Mouse (Mus musculus) limb, embryonic 12.5 days (tissue): ENCODE measurements around the gene Grm6. TPM values are rescaled to one million over a fixed set of nuclear protein-coding genes. Genes with fewer than 3 reads are reported as not detected.

Experiments
- ATAC-seq: fragments of 200-750 bp; cut with Nextera tagmentation; 2 replicates; pipeline ENCODE4 v1.8.0; 2017; ENCODE audit warnings: low read depth, moderate TSS enrichment; ENCODE audit not compliant: insufficient number of reproducible peaks, insufficient read depth, low FRiP score, low TSS enrichment
- H3K27ac ChIP-seq: fragments of 300-500 bp; sonication (generic); 2 replicates; pipeline ENCODE4 v1.5.1; 2016; ENCODE audit warnings: mild to moderate bottlenecking, moderate library complexity
- H3K27me3 ChIP-seq: fragments of 300-500 bp; sonication (generic); 2 replicates; pipeline ENCODE4 v1.6.1; 2016; ENCODE audit warnings: mild to moderate bottlenecking, moderate library complexity
- H3K36me3 ChIP-seq: fragments of 300-500 bp; sonication (generic); 2 replicates; pipeline ENCODE4 v1.6.1; 2016; ENCODE audit warnings: mild to moderate bottlenecking, moderate library complexity
- H3K4me1 ChIP-seq: fragments of 300-500 bp; sonication (generic); replicated peaks from 2 replicates; pipeline ENCODE4 v1.6.1; 2016
- H3K4me2 ChIP-seq: fragments of 300-500 bp; sonication (generic); 2 replicates; pipeline ENCODE4 v1.6.1; 2016; ENCODE audit warnings: mild to moderate bottlenecking, moderate library complexity
- H3K4me3 ChIP-seq: fragments of 300-500 bp; sonication (generic); replicated peaks from 2 replicates; pipeline ENCODE4 v1.5.1; 2016; ENCODE audit warnings: mild to moderate bottlenecking
- H3K9ac ChIP-seq: fragments of 300-500 bp; sonication (generic); replicated peaks from 2 replicates; pipeline ENCODE4 v1.6.1; 2016; ENCODE audit warnings: mild to moderate bottlenecking, moderate library complexity
- H3K9me3 ChIP-seq: fragments of 300-500 bp; sonication (generic); 2 replicates; pipeline ENCODE4 v1.6.1; 2016; ENCODE audit warnings: mild to moderate bottlenecking, moderate library complexity
- WGBS: fragments of 180-500 bp; shearing (Covaris S2); methylation state at CpG from one replicate; pipeline ENCODE4 v1.1.7; 2016; 5-methylcytosine and 5-hydroxymethylcytosine counted together
- polyA plus RNA-seq: library from polyadenylated mRNA; unstranded; fragments of >200 nt; fragmentation: Nextera tagmentation; extraction: Ambion mirVana; gene quantifications from 2 replicates; pipeline ENCODE4 v1.2.1, GENCODE M21; 2016

Gene Grm6
- polyA plus RNA-seq, 1 experiment from 2014 or later = 0.05 TPM

DNA sequence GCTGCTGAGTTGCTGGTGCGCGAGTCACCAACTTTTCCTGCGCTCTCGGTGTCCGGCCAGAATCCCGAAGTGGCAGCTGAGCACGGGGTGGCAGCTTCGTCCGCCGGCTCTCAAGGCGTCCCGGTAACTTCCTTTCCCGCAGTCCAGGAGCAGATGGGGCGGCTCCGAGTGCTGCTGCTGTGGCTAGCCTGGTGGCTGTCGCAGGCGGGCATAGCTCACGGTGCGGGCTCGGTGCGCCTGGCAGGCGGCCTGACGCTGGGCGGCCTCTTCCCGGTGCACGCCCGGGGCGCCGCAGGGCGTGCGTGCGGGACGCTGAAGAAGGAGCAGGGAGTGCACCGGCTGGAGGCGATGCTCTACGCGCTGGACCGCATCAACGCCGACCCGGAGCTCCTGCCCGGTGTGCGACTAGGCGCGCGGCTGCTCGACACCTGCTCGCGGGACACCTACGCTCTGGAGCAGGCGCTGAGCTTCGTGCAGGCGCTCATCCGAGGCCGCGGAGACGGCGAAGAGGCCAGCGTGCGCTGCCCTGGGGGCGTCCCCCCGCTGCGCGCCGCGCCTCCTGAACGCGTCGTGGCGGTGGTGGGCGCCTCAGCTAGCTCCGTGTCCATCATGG is 610 bp downstream of the Grm6 start:
- peaks cover 76% of the 10 kb centered on the region for H3K27me3 ChIP-seq
- WGBS = under 1% methylated on average over 72 of the region's 72 CpGs
- no peak for ATAC-seq
- peaks cover 7% of the 10 kb centered on the region; the same call in 1 of the 2 replicates for H3K9me3 ChIP-seq
- H3K9ac ChIP-seq = peak overlapping the region; percentile 48; the same call in 1 of the 2 replicates
- peaks cover 14% of the 10 kb centered on the region for H3K4me1 ChIP-seq
- H3K27ac ChIP-seq = no peak overlapping the region
- H3K4me3 ChIP-seq = peak overlapping the region; percentile 48
- H3K4me2 ChIP-seq = peak overlapping the region; percentile 88
- H3K36me3 ChIP-seq = no peaks in the 10 kb centered on the region

- Histone ChIP-seq H3K27me3 (no peaks in the 10 kb centered on the region), H3K4me1 (no peaks in the 10 kb centered on the region), H3K27ac (no peak overlapping the region), H3K9ac (no peak overlapping the region), H3K36me3 (peaks cover 96% of the 10 kb centered on the region), H3K4me2 (no peak overlapping the region), H3K9me3 (peaks cover 18% of the 10 kb centered on the region), H3K4me3 (no peak overlapping the region)
- 92% methylated on average over 3 of the region's 3 CpGs for WGBS
- ATAC-seq = no peak
Observed at GRCm38 (mm10) chr11:50878641-50879040, 28.2 kb downstream of the Grm6 start.

DNA sequence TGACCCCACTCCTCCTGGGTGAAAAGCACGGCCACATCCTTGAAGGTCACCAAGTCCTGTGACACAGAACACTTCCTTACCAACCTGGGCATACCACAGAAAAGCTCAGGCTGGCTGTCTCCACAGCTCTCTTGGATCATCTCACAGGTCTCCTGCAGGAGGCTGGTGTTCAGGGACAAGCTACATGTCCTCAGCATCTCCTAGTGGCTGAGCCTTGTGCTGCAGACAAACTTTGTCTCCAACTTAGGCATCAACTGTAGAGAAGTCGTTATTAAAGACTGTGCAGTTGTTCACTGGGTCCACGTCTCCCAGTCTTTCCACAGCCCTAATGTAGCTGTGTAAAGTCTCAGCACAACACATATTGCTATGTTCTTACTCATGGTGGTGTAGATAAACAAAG is 33.3 kb downstream of the Grm6 start:
- Histone ChIP-seq H3K4me1 (peaks cover 9% of the 10 kb centered on the region), H3K9me3 (no peaks in the 10 kb centered on the region), H3K4me3 (no peak overlapping the region), H3K9ac (no peak overlapping the region), H3K27ac (no peak overlapping the region), H3K36me3 (peaks cover 72% of the 10 kb centered on the region), H3K4me2 (no peak overlapping the region), H3K27me3 (no peaks in the 10 kb centered on the region)
- no peak for ATAC-seq
- WGBS = 78% methylated on average over 3 of the region's 3 CpGs

- H3K4me1 ChIP-seq = peaks cover 9% of the 10 kb centered on the region
- peak overlapping the region; percentile 54 for H3K4me3 ChIP-seq
- peak overlapping the region; percentile 58 for H3K9ac ChIP-seq
- H3K27ac ChIP-seq = no peak overlapping the region
- no peaks in the 10 kb centered on the region for H3K27me3 ChIP-seq
- ATAC-seq = no peak
- H3K4me2 ChIP-seq = peak overlapping the region; percentile 66
- 46% methylated on average over 8 of the region's 8 CpGs for WGBS
- no peaks in the 10 kb centered on the region for H3K9me3 ChIP-seq
- H3K36me3 ChIP-seq = peaks cover 48% of the 10 kb centered on the region
Observed at GRCm38 (mm10) chr11:50886231-50886932, 35.9 kb downstream of the Grm6 start.

GRCm38 (mm10) chr11:50886933-50887293 is 36.4 kb downstream of the Grm6 start:
- peaks cover 43% of the 10 kb centered on the region for H3K36me3 ChIP-seq
- ATAC-seq = 0 out of 2 replicates have a peak, but pooled peaks have one; percentile 49
- peak overlapping the region; percentile 66 for H3K4me2 ChIP-seq
- peaks cover under 1% of the 10 kb centered on the region; the same call in 1 of the 2 replicates for H3K9me3 ChIP-seq
- no peaks in the 10 kb centered on the region for H3K27me3 ChIP-seq
- WGBS = 18% methylated on average over 8 of the region's 10 CpGs
- peak overlapping the region; percentile 83 for H3K27ac ChIP-seq
- H3K4me3 ChIP-seq = peak overlapping the region; percentile 54
- peaks cover 9% of the 10 kb centered on the region for H3K4me1 ChIP-seq
- H3K9ac ChIP-seq = peak overlapping the region; percentile 58

- peak within 1 kb of the TSS; percentile 58 for H3K9ac ChIP-seq
- peaks cover 9% of the 10 kb centered on the region for H3K4me1 ChIP-seq
- peak within 1 kb of the TSS; percentile 54 for H3K4me3 ChIP-seq
- peak within 1 kb of the TSS; percentile 66 for H3K4me2 ChIP-seq
- WGBS = 7% methylated on average over 26 of the region's 26 CpGs
- H3K9me3 ChIP-seq = peaks cover 7% of the 10 kb centered on the region; the same call in 1 of the 2 replicates
- H3K27me3 ChIP-seq = no peaks in the 10 kb centered on the region
- ATAC-seq = peak; percentile 94
- peak within 1 kb of the TSS; percentile 83 for H3K27ac ChIP-seq
- H3K36me3 ChIP-seq = peaks cover 36% of the 10 kb centered on the region
Observed at GRCm38 (mm10) chr11:50887390-50888128, 37.1 kb downstream of the Grm6 start, which contains the start of gene Zfp454. Zfp454 (minus strand) TSS chr11:50887651.

DNA sequence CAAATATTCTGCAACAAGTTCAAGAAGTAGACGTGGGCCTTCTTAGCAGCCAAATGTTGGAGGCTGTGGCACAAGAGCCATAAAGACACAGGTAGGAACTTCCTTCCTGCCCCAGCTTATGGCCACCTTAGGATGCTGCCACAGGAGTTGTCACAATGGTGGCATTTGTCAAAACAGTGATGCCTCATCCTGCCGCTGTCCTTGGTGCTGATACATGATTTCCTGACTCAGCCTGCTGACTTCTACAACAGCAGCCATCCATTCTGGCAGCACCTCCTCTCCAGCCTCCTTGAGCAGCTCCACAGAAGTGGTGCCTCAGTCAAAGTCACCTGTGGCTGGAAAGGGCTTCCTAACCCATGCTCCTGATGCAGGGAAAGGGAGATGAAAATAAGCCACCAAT is 42.0 kb downstream of the Grm6 start:
- Histone ChIP-seq H3K27ac (no peak overlapping the region), H3K9ac (no peak overlapping the region), H3K4me1 (0 out of 2 replicates have a peak, but pooled peaks cover 2% of the 10 kb centered on the region), H3K4me3 (no peak overlapping the region), H3K27me3 (no peaks in the 10 kb centered on the region), H3K36me3 (no peaks in the 10 kb centered on the region), H3K9me3 (peaks cover 24% of the 10 kb centered on the region), H3K4me2 (no peak overlapping the region)
- 43% methylated on average over 2 of the region's 2 CpGs for WGBS
- no peak for ATAC-seq

DNA sequence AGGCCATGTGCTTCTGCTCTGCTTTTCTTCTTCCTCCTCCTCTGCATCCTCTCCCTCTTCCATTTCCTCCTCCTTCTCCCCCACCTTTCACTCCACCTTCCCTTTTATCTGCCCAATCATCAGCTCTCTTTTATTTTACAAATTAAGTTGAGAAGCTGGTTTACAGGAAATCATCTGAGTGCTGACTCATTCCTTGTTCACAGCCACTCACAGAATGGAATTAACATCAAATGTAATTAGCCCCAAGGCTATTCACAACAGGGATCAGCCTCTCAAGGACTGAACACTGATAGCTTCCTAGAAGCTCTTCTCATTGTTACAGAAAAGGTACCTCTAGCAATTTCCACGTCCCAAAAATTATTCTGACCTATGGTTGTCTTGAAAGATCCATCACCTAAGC is 46.9 kb downstream of the Grm6 start:
- H3K9me3 ChIP-seq = peaks cover 59% of the 10 kb centered on the region
- 81% methylated on average over 1 of the region's 1 CpGs for WGBS

DNA sequence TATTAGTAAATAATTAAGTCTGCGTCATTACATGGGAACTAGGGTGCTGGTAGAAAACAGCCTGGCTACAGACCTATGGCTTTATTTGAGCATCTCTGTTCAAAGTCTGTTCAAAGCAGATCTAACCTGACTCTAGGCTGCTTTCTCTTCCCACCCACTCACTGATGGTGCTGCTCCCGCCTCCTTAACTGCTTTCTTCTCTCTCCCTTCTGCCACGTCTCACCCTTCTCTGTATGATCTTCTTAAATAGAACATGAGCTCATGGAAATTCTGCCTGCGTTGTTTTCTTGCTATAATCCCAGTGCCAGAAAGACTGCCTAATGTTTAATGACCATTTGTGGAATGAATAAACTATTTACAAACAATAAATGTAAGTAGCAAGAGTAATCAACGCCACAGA is 57.7 kb downstream of the Grm6 start:
- Histone ChIP-seq H3K4me2 (no peak overlapping the region), H3K4me1 (no peaks in the 10 kb centered on the region), H3K4me3 (no peak overlapping the region), H3K27ac (no peak overlapping the region), H3K9ac (no peak overlapping the region), H3K36me3 (peaks cover 95% of the 10 kb centered on the region), H3K9me3 (peaks cover 30% of the 10 kb centered on the region), H3K27me3 (no peaks in the 10 kb centered on the region)
- ATAC-seq = no peak
- WGBS = 92% methylated on average over 5 of the region's 5 CpGs

More for the DNA sequence above, 46.9 kb downstream of the Grm6 start:
- no peaks in the 10 kb centered on the region for H3K4me1 ChIP-seq
- ATAC-seq = no peak
- no peak overlapping the region for H3K27ac ChIP-seq
- no peak overlapping the region for H3K4me2 ChIP-seq
- no peaks in the 10 kb centered on the region for H3K27me3 ChIP-seq
- H3K4me3 ChIP-seq = no peak overlapping the region
- H3K9ac ChIP-seq = no peak overlapping the region
- peaks cover 38% of the 10 kb centered on the region for H3K36me3 ChIP-seq

DNA sequence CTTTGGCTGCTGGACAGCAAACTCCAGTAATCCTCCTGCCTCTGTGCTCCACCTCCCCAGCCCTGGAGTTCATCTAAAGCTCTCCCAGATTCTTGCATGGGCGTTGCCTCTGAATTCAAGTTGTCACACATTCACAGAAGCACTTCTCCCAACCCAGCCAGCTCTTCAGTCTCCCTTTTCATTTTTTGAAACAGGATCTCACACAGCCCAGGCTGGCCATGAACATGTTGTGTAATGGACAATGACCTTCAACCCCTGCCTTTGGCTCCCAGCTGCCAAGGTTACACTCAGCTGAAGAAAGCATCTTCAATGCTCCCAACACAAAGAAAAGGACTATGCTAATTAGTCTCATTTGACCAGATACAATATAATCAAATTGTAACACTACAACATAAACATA is 62.8 kb downstream of the Grm6 start:
- 81% methylated on average over 1 of the region's 1 CpGs for WGBS

DNA sequence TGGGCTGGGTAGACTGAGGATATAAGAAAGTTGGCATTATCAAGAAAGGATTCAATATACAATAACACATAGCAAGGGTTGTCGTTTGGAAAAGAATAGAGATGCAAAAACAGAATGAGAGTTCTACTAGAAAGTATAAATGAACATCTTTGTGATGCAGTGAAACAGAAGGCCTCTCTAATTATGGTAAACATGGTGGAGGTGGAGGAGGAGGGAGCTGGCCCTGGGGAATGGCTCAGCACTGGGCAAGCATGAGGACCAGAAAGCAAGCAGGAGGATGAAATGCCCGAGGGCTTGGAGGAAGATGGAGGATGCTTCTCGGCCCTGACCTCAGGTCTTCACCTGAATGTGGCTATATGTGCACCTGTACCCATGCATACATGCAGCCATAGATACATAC is 64.0 kb downstream of the Grm6 start:
- no peak overlapping the region for H3K9ac ChIP-seq
- no peak for ATAC-seq

More for the DNA sequence above, 62.8 kb downstream of the Grm6 start:
- Histone ChIP-seq H3K4me2 (no peak overlapping the region), H3K9ac (no peak overlapping the region), H3K4me1 (no peaks in the 10 kb centered on the region), H3K36me3 (peaks cover 58% of the 10 kb centered on the region), H3K27ac (no peak overlapping the region), H3K4me3 (no peak overlapping the region), H3K9me3 (peaks cover 13% of the 10 kb centered on the region; the same call in 1 of the 2 replicates), H3K27me3 (no peaks in the 10 kb centered on the region)
- ATAC-seq = no peak

More for the DNA sequence above, 64.0 kb downstream of the Grm6 start:
- Histone ChIP-seq H3K27ac (no peak overlapping the region), H3K4me3 (no peak overlapping the region), H3K4me2 (no peak overlapping the region), H3K4me1 (no peaks in the 10 kb centered on the region), H3K36me3 (peaks cover 46% of the 10 kb centered on the region), H3K9me3 (peaks cover 13% of the 10 kb centered on the region; the same call in 1 of the 2 replicates), H3K27me3 (no peaks in the 10 kb centered on the region)
- 95% methylated on average over 3 of the region's 3 CpGs for WGBS
